Mouse (Mus musculus): Measurements from ENCODE around the gene Ephb2.

The Ephb2 gene

GRCm38 (mm10) chr4:136797677-136798569 is 37.9 kb downstream of the Ephb2 start:
- DNase-seq = no peak

DNA sequence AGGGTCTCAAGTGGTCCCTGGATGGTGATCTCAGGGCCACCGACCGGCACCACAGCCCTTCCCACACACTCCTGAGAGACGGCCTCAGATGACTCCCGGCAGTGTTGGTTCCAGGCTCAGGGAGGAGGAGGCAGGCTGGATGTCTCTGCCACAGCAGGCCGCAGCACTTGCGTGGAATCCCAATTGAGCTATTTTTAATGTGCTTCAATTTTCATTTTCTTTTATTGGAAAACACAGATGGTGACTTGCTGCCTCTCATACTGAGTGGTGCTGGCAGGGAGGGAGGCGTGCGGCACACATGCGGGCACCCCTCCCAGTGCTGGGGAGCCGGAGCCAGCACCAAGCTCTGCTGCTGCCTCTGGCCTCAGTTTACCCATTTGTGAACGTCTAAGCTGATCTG is 42.5 kb downstream of the Ephb2 start:
- DNase-seq = no peak

- DNase-seq = peak; percentile 60
These were observed 46.0 kb downstream of the Ephb2 start for GRCm38 (mm10) chr4:136789821-136790220.

GRCm38 (mm10) chr4:136787357-136787756 is 48.4 kb downstream of the Ephb2 start:
- no peak for DNase-seq

- DNase-seq = no peak
These were observed 49.1 kb downstream of the Ephb2 start for GRCm38 (mm10) chr4:136786453-136787276.

DNA sequence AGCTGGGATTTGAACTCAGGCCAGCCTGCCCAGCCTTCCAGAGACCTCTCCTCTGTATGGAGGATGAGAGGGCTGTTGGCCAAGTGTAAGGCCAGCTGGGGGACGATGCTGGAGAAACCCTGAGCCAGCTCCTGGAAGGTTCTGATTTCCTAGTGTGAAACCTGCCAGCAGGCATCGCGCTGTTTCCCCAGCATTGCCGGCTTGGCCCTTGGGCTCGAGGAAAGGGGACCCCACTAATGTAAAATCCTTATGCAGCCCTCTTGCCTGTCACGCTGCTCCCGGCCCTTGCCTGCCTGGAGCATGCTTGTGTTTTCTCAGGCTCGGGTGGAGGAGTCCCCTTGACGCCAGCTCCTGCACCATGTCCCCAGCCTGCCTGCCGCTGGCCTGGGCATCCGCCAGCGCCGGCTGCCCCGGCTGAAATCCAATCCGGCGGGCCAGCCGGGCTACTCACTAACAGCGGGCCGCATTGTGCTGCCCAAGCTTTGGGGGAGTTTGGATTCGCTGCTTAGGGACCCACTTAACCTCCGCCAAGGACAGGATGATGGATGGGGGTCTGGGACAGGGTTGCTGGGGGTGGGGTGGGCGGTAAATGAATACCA is 52.1 kb downstream of the Ephb2 start:
- DNase-seq = peak; percentile 18

DNA sequence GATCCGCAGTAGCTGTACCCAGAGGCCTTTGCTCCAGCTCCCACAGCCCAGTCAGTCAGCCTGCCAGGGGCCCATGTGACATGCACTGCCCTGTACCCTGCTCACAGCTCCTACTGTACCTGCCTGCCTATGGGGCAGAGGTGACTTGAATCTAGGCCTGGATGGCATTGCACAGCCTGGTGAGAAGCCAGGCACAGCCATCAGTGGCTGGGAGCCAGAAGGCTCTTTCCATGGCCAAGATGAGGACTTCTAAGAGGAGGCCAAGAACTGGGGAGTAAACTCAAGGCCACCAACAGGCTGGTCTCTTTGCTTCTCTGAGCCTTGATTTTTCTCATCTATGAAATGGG is 53.2 kb downstream of the Ephb2 start:
- DNase-seq = no peak

GRCm38 (mm10) chr4:136781868-136782578 is 53.8 kb downstream of the Ephb2 start:
- peak; percentile 57 for DNase-seq

DNA sequence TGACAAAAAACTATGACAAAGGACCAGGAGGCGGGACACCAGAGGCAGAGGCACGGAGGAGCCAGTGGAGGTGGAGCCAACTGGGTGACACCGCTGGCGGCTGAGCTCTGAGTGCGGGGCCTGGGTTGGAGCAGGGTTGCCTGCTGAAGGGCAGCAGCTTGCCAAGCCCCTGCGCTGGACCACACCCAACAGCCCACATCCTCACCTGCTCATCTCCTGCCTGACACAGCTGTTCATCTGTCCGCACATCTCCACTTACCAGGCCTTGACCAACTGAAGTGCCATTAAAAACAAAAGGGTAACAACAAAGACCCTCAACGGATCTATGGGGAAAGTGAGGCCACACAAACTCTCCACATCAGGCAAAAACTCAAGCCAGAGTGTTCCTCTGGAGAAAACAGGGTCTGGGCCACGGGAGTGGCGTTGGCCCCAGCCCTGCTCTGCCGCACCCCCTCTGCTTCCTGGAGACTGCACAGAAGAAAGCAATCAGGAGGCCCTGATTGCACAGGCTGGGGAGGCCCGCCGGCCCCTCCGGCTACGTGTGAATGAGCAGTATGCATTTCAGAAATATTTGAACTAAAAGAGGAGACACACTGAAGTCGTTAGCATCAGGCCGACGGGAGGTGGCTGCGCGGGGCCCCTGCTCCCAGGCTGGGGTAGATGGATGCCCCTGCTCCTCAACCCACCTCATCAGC is 55.4 kb downstream of the Ephb2 start:
- DNase-seq = no peak

DNA sequence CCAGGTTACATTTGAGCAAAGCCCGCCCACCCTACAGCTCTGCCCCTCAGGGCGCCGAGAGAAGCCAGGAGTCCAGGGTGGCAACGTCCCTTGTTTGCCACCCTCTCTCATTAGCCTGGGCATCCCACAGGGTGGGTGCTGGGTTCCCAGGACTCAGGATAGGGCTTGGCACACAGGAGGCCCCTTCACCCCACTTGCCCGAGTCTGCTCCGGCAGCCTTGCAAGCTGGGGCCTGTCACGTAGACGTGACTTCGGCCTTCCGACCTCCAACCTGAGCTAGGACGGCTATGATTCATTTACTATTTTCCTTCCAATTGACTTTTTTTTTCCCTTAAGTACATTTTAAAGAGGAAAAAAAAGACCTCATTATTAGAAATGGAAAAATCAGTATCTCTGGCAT is 56.6 kb downstream of the Ephb2 start:
- DNase-seq = no peak

GRCm38 (mm10) chr4:136776471-136776892 is 59.3 kb downstream of the Ephb2 start:
- DNase-seq = no peak

- DNase-seq = no peak
These were observed 59.9 kb downstream of the Ephb2 start for GRCm38 (mm10) chr4:136775903-136776302.

DNA sequence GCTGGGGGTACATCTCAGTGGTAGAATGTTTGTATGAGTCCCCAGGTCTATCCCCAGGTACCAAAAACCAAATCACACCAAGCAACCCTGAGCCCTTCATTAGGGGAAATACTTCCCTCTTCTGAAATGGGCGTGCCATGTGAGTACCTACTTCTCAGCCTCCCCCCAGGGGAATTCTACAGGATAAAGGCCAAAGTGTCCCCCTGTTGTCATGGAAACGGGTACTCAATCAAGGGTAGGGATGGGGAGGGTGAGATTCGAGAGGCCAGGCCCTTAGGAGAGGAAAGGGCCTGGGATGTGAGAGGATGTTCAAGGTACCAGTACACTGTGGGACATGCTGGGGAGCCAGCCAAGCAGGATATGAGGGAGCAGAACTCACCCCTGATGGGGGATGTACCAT is 61.6 kb downstream of the Ephb2 start:
- DNase-seq = no peak

DNA sequence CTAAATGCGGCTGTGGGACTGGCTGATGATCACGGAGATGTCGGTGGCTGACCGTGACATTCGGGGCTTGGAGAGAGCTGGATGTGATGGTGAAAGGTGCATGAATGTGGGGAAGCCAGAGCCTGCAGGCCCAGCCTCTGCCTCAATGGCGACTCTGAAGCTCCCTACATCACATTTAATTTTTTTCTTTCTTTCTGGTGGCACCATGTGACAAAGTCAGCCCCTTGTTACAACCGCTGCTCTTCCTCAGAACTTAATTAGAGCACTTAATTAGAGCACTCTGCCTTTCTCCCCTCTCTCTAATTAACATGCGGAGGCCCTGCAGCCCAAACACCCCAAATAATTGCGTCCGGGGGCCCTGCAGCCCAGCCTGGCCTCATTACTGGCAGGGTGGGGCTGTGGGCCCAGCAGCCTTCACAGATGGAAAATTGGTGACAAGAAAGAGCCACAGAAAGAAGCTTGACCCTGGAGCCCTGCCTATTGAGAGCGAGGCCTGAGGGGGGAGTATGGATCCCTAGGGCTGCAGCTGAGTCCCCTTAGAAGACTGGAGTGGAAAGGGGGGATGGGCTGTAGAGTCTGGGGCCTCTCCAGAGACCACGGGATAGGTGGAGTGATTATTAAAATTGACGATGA is 62.7 kb downstream of the Ephb2 start:
- no peak for DNase-seq

GRCm38 (mm10) chr4:136772318-136772717 is 63.5 kb downstream of the Ephb2 start:
- no peak for DNase-seq

DNA sequence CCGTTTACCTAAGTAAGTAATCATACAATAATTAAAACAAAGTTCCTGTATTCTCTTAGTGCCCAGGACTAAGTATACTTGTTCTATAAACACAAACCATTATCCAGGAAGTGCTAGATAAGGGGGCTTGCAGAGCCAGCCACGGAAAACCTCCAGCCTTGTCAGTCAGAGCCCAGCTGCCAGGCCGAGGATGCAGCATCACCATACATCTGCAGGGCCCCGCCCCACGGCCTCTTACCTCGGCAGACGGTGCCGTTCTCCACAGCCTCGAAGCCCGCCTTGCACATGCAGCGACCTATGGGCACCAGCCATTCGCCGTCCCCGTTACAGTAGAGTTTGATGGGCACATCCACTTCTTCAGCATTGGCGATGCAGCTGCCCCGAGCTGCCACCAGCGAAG is 65.1 kb downstream of the Ephb2 start:
- DNase-seq = no peak

- DNase-seq = no peak
These were observed 67.3 kb downstream of the Ephb2 start for GRCm38 (mm10) chr4:136768499-136768898.

GRCm38 (mm10) chr4:136765080-136765479 is 70.7 kb downstream of the Ephb2 start:
- DNase-seq = no peak

DNA sequence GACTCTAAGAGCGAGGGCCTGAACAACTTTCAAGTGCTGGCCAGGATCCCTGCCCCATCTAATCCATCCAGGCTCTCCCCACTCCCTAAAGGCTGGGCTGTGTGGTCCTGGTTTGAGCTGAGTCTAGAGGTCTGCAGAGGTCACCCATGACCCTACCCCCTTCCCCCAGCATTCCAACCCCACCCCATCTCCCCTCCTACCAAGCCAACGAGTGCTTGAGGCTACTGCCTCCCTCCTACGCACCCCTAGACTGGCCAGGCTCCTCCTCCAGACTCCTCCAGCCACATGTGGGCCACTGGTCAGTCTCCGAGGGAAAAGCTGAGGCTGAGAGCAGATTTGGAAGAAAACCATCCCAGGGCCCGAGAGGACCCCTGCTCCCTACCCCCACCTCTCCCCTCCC is 72.4 kb downstream of the Ephb2 start:
- no peak for DNase-seq

DNA sequence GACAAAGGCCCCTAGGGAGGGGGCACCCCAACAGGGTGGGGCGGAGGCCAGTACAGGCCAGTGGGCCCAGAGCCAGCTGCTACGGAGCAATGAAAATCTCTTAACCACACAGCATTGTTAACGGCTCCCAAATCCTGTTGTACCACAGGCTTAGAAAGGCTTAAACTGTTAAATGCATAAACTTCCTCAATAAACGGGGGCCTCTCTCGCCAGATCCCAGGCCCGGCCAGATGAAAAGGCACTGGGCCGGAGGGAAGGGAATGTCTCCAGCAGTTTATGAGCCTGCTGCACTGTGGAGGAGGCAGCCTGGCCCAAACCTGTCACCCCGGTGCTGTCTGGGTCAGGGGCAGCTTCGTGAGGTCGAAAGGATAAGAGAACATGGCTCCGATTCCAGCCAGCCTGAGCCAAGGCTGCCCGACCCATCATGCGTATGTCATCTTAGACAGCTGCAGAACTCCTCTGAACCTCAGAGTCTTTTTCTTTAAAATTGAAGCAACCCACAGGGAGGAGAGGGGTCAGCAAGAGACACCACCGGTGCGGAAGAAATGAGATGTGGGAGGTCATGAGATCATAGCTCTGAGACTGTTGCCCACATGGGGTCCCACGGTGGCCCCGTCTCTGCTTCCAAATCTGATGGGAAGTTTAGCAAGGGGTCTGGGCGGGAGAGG is 73.9 kb downstream of the Ephb2 start:
- DNase-seq = no peak

DNA sequence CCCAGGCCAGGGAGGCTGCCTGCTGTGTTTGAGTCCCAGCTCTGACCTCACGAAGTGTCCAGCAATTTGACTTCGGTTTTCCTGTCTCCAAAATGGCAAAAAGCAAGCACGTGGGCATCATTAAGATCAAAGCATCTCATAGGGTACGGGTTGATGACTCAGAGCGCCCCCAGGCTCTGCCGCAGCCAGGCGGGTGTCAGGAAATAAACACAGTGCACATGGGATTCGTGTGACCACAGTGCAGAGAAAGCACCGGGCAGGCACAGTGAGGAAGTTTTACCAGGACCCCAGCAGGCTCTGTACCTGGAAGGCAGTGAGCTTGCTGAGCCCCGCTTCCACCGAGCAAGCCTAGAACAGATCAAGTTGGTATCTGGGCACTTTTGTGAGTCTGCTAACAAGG is 74.9 kb downstream of the Ephb2 start:
- DNase-seq = no peak

All from lung, postnatal 36 days (tissue).